Mouse (Mus musculus) kidney, adult 8-10 months (tissue): ENCODE data around the gene Eps8.
A peak's percentile ranks its signal among the peaks of the same experiment; 100 is the strongest.

Source experiments
- DNase-seq, 2 experiments: peaks; one replicate each; pipeline ENCODE4 v3.0.0; 2022

The Eps8 gene

DNA sequence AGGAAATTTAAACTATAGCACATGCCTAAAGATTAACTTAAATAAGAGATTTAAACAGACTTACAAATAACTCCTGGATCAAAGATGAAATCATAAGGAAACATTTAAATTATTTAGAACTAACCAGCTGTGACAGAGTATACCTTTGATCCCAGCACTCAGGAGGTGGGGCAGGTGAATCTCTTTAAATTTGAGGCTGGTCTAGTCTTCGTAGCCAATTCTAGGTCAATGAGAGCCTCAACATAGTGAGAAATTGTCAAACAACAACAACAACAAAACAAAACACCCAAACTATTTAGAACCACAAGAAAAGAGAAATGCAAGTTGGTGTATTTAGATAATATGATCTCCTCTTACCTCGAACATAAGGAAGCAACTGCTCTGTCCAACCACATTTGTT is at the start of gene Eps8:
Gene Eps8 (minus strand): TSS at position 101 of the 400 bp plus-strand sequence.
- no peak for DNase-seq

DNA sequence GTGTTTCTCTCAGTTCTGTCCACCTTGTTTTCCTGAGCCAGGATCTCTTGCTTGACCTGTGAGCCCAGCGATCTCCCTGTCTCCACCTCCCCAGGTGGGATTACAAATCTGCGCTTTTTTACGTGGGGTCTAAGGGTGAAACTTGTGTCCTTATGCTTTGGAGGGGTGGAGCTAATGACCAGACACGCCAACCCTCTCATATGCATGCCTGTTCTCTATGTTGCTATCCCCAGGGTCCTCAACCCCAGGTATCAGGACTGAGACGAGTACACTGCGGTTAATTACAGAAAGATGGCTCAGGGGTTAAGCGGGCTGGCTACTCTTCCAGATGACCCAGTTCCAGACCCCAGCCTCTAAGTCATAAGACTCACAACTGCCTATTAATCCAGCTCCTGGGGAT is 48.8 kb upstream of the Eps8 start:
- no peak for DNase-seq

DNA sequence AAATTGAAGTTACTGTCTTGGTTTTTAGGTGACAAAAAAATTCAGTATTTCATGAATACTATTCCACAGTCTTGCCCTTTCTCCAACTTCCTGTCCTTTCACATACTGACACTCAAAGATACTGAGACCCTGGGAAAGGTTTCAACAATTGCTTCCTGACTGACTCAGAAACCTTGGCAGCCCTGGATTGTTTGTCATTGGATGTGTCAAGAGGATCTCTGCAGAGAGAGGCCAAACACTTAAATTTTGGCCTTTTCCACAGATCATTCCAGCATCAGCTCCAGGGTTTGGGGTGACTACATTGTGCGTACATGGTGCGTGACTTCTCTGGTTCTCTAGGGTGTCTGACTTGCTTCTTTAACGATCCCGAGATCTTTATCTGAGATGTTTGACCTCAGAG is 48.2 kb upstream of the Eps8 start:
- DNase-seq, result peak in 1 of 2 experiments; percentile 33

DNA sequence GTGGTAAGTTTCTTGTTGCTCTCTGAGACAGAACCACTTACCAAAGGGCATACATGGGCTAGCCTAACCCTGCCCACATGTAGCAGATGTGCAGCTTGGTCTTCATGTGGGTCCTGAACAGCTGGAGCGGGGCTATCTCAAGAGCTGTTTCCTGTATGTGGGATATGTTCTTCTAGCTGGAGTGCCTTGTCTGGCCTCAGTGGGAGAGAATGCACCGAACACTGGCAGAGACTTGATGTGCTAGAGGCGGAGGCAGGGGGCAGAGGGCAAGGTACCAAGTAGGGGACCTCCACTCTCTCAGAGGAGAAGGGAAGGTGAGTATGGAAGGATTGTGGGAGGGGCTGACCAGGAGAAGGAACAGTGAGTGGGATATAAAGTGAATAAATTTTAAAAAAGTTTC is 47.5 kb upstream of the Eps8 start:
- no peak for DNase-seq

DNA sequence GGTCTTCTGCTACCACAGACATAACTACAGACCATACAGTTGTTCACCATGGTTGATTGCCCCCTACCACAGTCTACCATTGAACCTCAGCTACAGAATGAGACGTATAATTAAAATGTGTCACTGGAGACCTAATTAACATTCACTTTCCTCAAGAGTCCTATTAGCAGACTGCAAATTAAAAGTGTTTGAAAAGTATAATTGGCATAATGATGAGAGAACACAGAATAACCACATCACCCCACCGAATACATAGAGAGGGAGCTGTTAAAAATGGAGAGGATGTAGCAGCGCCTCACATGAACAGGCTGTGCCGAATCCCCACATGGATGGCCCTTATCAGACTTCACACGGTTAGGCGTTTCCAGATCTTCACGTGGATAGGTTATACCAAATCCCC is 44.8 kb upstream of the Eps8 start:
- DNase-seq, result no peak

DNA sequence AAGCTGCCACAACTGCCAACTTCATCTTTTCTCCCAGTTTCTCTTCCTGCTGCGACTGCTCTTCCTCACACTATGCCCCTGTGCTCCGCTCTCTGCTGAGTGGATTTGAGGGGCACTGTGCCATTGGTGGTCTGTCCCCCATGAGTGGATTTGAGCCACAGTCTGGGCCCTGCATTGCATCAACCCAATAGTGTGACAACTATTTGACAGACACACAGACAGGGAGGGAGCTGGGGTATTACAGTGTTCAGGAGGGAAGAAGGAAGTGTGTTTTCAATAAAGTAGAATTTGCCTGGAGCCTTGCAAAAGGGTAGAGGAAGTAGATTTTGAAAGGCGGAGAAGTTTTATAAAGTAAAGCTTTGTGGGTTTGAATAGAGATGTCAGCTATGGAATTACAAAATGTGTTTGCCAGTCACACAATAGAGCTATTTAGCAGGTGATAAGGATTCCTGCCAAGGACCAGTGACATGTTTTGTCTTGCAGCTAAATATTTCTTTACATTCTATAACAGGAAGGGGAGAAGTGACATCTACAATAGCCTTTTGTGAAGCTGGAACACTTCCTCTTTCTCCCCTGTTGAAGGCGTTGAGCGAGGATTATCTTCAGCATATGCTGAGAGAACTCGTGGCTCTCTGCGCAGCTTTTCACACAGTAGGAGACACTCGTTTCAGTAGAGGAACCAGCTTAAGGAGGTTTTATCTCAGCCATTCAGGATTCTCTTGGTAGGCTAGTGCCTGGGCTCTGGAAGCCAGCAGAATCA is 41.9 kb upstream of the Eps8 start:
- DNase-seq, result no peak

DNA sequence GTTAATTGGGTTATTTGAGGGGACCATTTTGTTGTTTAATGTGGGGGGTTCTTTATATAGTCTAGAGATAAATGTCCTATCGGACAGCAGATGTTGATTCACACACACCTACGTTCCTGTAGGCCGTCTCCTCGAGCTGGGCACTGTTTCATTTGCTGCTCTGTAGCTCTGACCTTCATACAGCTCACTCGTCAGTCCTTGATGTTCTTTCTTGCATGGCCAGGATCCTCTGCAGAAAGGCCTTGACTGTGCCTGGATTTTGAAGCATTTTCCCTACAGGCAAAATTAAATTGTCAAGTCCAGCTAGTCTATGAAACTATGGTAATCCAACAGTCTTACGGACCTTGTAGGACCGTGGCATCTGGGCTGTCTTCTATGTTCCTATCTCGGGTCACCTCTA is 40.4 kb upstream of the Eps8 start:
- DNase-seq, result no peak

DNA sequence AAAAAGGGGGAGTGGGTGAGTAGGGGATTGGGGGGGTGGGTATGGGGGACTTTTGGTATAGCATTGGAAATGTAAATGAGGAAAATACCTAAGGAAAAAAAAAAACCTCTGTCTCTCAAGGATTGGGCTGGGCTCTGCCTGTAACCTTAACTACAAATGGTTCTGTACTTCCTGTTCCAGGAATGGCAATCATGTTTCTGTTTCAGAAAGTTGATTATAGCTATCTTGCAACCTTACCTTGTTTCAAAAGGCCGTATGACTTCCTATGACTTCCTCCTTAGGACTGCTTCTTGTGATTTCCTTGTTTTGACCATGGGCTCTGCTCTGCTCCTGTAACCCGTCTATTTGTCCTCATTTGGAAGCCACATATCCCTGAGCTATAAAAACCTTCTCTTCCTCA is 39.6 kb upstream of the Eps8 start:
- no peak for DNase-seq

DNA sequence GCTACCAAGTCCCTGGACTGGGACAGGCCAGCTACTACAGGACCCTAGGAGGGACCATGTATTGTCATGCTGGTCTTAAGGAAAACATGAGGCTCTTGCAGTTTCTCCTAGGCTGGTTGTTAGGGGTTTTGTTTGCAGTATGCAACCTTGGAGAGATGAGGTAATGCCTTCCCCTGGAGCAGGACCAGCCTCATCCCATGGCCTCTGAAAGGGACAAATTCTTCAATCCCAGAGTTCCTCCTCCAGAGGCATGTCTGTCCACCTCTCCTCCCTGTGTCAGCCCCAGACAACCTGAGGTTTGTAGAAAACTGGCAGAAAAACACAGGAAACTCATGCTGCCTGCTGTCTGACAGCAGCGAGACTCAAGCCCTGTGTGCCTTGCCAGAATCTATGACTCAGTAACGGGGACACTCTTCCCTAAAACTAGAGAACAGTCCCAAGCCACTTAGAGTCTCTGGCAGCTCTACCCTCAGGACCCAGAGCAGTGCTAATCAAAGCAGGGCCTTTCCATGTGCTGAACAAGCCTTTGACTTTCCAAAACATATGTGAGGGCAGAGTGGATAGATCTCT is 36.0 kb upstream of the Eps8 start:
- no peak for DNase-seq

DNA sequence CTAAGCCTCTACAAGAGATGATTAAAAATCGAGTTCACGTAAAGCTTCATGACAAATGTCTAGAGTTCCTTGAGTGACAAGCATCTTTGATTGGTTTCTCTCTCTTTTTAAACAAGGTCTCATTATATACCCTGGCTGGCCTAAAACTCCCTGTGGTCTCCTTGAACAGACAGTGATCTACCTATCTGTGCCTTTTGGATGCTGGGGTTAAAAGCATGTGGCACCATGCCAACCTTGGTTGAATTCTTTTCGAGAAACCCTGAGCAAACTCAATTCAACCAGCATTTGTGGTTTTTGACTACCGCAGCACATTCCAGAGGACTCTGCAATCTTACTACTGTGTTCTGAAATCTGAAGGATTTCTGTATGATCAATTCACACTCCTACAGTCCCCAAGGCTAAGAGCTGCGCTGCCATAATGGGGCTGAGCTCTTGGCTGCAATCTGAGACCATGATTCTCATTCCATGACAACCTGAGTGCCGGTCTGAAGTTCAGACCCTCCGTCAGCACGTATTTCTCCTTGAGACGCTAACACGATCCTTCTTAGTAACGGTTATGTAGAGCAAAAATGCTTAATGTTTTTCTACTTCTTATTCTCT is 33.9 kb upstream of the Eps8 start:
- DNase-seq, result no peak

DNA sequence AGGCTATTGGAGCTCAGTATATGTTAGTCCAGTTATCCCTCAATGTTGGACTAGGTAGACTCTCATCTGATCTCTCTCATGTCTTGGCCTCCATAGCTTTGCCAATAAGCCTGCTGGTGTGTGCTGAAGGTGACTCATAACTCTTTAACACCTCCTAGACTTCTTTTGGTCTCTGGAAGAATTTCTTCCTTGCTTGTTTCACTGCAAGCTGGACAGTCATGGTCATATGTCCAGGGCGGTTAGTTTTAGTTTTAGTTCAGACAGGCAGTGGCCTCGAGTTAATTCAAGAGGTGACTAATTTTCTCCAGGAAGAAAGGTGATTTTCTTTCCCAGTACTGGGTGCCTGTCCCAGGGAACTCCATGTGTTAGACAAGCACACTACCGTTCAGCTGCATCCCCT is 33.4 kb upstream of the Eps8 start:
- DNase-seq, result no peak

DNA sequence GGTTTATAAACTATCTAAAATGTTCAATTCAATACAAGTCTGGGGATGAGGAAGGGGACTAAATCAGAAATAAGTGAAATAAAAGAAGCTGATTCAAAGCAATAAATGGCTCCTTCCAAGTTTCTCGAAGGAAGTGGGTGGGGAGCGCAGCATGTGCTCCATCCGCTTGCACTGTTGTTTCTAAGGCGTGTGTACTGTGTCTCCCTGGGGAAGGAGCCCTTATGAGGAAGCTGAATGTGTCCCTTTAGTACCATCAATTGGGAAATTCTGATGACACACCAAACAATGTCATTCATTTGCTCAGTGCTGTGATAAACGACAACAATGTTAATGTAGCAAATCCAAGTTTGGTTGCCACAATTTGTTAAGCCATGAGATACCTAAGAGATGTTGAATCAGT is 33.0 kb upstream of the Eps8 start:
- DNase-seq, result no peak

DNA sequence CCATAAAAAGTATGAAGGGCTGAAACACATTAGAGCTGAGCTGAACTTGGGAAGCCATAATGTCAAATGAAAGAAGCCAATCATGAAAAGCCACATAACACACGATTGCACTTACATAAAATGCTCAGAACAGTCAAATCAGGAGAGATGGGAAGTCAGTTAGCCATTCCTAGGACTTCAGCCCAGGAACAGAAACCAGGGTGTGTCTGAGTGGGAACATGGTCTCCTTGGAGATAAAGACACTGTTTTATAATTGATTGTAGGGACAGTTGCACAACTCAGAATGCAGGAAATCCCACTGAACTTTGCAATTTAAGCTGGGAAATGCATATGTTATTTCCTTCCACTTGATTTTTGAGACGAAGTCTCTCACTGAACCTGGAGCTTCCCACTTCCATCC is 28.0 kb upstream of the Eps8 start:
- DNase-seq, result no peak

DNA sequence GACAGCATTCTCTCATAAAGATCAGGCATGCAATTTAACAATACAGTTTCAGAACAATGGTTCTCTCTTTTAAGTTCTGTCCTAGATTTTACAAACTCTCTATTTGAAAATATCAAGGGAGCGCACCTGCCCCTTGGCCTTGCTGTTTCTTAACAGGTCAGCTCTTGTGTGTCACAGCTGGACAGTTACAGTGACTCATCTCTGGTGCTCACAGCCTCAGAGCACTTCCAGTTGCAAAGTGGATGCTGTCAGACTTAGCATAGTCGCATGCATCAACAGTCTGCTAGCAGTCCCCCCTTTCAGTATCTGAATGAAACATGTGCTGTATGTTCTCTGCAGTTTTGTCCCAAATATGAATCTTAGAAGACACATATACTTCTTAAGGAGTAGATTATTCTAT is 26.3 kb upstream of the Eps8 start:
- DNase-seq, result no peak

DNA sequence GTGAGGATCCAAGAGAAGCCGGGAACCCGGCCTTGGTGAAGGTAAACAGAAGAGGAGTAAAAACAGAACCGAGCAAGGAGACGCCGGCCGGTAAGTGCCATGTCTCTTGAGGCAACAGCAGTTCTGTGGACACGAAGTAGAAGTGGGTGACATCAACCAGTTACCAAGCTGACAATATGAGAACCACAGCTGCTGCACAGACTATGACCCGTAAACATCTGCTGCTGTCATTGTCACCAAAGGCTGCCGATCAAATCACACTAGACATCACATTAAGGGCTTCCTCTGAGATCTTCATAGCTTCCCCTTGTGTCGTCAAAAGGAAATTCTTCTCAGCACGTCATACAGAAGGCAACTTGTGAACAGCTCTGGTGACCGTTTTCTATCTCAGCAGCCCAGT is 21.9 kb upstream of the Eps8 start:
- no peak for DNase-seq

DNA sequence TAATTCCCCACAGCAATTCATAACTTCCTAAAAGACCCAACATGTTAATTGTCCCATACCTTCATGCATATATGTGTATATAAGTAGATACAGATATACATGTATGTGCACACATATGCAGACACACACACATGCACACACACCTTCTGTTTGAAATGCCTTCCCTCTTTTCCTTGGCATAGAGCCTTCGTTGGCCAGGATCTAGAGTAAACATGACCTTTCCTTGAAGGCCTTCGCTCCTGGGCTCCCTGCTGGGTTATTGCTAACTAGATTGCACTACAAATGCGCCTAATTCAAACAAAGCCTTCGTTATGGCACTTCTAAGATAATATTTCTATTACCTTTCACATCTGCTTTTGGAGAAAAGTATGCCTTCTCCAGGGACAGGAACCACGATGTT is 20.9 kb upstream of the Eps8 start:
- DNase-seq, result no peak

DNA sequence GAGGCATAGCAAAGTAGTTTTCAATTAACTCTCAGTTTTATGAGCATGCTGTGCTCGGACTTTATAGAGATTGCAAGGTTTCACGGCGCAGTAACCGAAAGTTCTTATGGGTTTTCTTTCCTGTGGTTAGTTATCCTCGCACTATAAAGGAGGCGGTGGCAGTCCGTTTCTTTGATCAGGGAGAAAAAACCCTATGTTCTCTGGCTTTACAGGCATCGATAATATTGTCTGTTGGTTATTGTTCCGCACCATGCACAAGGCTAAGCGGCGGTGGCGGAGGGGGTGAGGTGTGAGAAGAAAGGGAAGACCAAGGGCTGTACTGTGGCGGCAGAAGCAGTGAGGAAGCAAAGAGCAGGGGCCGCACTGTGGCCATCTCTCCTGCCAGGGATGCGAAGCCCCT is 18.6 kb upstream of the Eps8 start:
- DNase-seq, result no peak

DNA sequence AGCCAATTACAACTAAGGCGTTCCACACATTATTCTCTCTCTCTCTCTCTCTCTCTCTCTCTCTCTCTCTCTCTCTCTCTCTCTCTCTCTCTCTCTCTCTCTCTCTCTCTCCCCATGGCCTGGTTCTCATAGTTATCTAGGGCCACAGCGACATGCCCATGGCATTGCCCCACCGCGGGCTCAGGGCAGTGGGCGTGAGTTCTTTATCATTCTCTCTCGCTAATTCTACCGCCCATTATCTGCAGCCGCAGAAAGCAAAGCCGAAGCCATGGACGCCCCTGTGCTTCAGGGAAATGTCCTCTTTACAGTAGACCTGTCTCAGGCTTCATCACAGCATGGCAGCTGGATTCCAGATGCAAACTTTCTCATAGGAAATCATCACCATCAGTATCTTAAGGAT is 16.9 kb upstream of the Eps8 start:
- DNase-seq, result no peak

DNA sequence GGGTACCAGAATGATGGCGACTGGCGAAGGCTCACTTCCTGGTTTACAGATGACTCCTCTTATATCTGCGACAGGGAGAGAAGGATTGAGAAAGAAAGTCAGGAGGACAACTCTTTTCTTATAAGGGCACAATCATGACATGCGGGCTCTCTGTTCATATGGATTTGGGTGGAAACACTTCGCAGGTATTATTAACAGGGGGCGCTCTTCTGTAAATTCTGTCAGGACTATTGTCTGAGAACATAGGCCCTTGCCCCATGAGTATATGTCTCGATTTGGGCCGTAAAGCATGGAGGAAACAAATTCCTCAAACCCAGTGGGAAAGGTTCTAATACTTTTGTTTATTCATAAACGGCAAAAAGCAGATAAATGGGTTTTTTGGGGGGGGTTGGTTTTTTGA is 16.1 kb upstream of the Eps8 start:
- DNase-seq, result no peak

DNA sequence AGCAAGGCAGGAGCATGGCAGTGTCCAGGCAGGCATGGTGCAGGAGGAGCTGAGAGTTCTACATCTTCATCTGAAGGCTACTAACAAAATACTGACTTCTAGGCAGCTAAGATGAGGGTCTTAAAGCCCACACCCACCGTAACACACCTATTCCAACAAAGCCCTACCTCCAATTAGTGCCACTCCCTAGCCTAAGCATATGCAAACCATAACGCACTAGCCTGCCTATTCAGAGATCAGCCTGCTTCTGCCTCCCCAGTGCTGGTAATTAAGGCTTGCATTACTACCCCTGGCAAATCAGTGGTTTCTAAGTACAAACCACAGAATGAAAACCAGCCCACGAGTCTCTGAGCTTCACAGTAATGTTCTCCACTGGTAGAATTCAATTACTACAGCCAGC is 15.2 kb upstream of the Eps8 start:
- no peak for DNase-seq

DNA sequence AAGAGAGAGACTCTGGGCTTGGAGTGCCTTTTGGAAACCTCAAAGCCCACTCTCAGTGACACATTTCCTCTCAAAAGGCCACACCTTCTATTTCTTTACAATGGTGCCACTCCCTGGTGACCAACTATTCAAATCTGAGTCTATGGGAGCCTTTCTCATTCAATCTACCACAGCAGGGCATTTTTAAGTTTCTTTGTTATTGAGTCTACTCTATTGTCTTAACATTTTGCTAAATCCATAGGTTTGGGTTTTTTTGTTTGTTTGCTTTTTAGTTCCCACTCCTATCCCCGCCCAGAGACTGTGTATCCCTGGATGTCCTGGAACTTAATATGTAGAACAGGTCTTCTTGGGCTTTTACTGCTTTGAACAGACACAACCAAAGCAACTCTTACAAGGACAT is 14.8 kb upstream of the Eps8 start:
- no peak for DNase-seq

DNA sequence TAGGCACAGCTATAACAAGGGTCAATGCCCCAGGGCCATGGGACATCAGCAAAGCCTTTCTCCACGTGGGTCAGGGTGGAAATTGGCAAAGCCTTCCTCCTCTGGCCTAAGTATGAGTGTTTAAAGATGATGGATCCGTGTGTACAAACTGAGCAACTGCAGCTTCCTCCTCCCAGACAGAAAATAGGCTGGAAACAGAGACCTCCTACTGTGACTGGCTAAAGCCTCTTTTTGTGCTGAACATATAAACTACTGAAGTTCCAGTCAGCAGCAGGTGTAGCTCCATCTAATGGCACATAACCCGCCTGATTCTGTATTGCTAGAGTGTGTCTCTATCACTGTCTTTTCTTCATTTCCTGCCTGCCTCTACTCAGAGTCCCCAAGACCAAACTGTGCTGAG is 13.7 kb upstream of the Eps8 start:
- no peak for DNase-seq

DNA sequence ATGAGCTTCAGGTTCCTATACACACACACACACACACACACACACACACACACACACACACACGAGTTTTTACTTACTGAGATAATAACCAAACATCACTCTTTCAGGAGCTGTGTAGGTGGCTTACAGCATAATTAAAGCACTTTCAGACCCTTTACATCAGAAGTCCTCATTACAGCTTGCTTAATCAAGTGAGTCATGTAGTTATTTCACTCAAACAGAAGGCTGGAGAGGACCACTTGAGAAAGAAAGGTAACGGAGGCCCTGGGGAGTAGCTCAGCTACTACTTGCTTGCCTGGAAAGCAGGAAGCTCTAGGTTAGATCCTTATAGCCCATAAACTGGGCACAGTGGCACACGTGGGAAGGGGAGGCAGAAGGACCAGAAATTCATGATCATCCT is 13.0 kb upstream of the Eps8 start:
- DNase-seq, result no peak

DNA sequence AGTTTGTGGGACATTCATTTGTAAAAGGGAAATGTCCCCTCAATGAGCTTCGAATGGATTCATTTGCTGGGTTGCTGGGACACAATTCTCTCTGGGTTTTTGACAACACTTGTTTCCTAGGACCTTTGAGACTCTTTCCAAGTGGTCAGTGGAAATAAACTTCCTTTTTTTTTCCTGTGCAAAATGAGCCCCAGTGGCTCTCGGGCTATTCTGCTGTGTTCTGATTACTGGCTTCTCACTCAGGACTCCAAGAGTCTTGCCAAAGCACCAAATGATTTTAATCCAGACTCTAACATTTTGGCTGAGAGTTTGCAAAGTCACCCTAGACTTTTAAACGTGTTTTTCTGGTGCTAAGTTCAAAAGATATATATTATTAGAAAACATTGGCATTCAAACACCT is 10.3 kb upstream of the Eps8 start:
- DNase-seq, result no peak
